Mouse (Mus musculus): Measurements from ENCODE around the gene Map3k7.

Map3k7 gene

GRCm38 (mm10) chr4:32063291-32063690, 99.4 kb downstream of the Map3k7 start:
- DNase-seq, result no peak

Measured in thymus, postnatal 14 days (tissue).